Mouse (Mus musculus) layer of hippocampus, postnatal 14 days (tissue): ENCODE measurements around the gene Aspg. TPM values are rescaled to one million over a fixed set of nuclear protein-coding genes. Genes with fewer than 3 reads are reported as not detected.
A peak's percentile ranks its signal among the peaks of the same experiment; 100 is the strongest.

Experiments used
- DNase-seq, 2 experiments: peaks; one replicate each; pipeline ENCODE4 v3.0.0; 2021 to 2022; ENCODE audit warnings: low spot score in 2 of 2, mixed read lengths in 1 of 2
- long read RNA-seq, 2 experiments: library from polyadenylated mRNA; stranded (forward); transcript quantifications; one replicate each; pipeline ENCODE4 v2.0.0; 2021
- total RNA-seq, 2 experiments: library from RNA; stranded (reverse); gene quantifications; 2 replicates each; pipeline ENCODE4 v1.2.3; 2021

Gene Aspg
- 1 to 10 TPM; 4.2 to 4.7 TPM for total RNA-seq
- long read RNA-seq, experiment 1, partial matches to known transcripts, result 0 of 2 reads
- long read RNA-seq, experiment 1, other reads (novel, unspliced or antisense), result 1 of 2 reads
- long read RNA-seq, experiment 2, partial matches to known transcripts, result 0 of 3 reads
- long read RNA-seq, experiment 2, other reads (novel, unspliced or antisense), result 1 of 3 reads

- no peak for DNase-seq
Observed at GRCm38 (mm10) chr12:112106541-112106971, at the start of gene Aspg. TSS of gene Aspg (plus strand) at chr12:112106679.

GRCm38 (mm10) chr12:112077651-112078050, 28.8 kb upstream of the Aspg start:
- DNase-seq, result peak; percentile 67 to 68

- DNase-seq, result no peak
Observed at GRCm38 (mm10) chr12:112079911-112080310, 26.6 kb upstream of the Aspg start.

GRCm38 (mm10) chr12:112080911-112081310, 25.6 kb upstream of the Aspg start:
- DNase-seq, result no peak

- no peak for DNase-seq
Observed at GRCm38 (mm10) chr12:112082241-112082640, 24.2 kb upstream of the Aspg start.

GRCm38 (mm10) chr12:112086250-112086649, 20.2 kb upstream of the Aspg start:
- DNase-seq, result peak; percentile 20 to 31

GRCm38 (mm10) chr12:112086726-112087125, 19.8 kb upstream of the Aspg start:
- DNase-seq, result no peak

GRCm38 (mm10) chr12:112088609-112089324, 17.7 kb upstream of the Aspg start:
- DNase-seq, result no peak

GRCm38 (mm10) chr12:112091054-112091453, 15.4 kb upstream of the Aspg start:
- DNase-seq, result peak; percentile 75 to 82

- no peak for DNase-seq
Observed at GRCm38 (mm10) chr12:112094261-112094880, 12.1 kb upstream of the Aspg start.

- DNase-seq, result no peak
Observed at GRCm38 (mm10) chr12:112096051-112096732, 10.3 kb upstream of the Aspg start.

- no peak for DNase-seq
Observed at GRCm38 (mm10) chr12:112096733-112097117, 9.8 kb upstream of the Aspg start.

GRCm38 (mm10) chr12:112100106-112100505, 6.4 kb upstream of the Aspg start:
- DNase-seq, result no peak

- peak in 1 of 2 experiments; percentile 16 for DNase-seq
Observed at GRCm38 (mm10) chr12:112101045-112101444, 5.4 kb upstream of the Aspg start.

- no peak for DNase-seq
Observed at GRCm38 (mm10) chr12:112103179-112103578, 3.3 kb upstream of the Aspg start.

- no peak for DNase-seq
Observed at GRCm38 (mm10) chr12:112104890-112105289, 1.6 kb upstream of the Aspg start.

GRCm38 (mm10) chr12:112107685-112108084, 1.2 kb downstream of the Aspg start:
- no peak for DNase-seq

GRCm38 (mm10) chr12:112108696-112109445, 2.4 kb downstream of the Aspg start:
- no peak for DNase-seq

- no peak for DNase-seq
Observed at GRCm38 (mm10) chr12:112109701-112110100, 3.2 kb downstream of the Aspg start.

GRCm38 (mm10) chr12:112111323-112111722, 4.8 kb downstream of the Aspg start:
- DNase-seq, result no peak

GRCm38 (mm10) chr12:112112235-112112634, 5.8 kb downstream of the Aspg start:
- no peak for DNase-seq
